Mouse (Mus musculus) embryonic facial prominence, embryonic 14.5 days (tissue): Measurements from ENCODE around the gene Camkk1. TPM values are rescaled to one million over a fixed set of nuclear protein-coding genes. Genes with fewer than 3 reads are reported as not detected.

Experiments
- ATAC-seq: fragments of 200-750 bp; cut with Nextera tagmentation; 2 replicates; pipeline ENCODE4 v1.8.0; 2017; ENCODE audit warnings: low read depth, moderate number of reproducible peaks, moderate TSS enrichment
- DNase-seq: peaks from one replicate; pipeline ENCODE4 v3.0.0-alpha.2; 2015; ENCODE audit warnings: low spot score
- H3K27ac ChIP-seq: fragments of 300-500 bp; sonication (generic); replicated peaks from 2 replicates; pipeline ENCODE4 v1.5.1; 2014; ENCODE audit warnings: low read depth, mild to moderate bottlenecking, low read length, moderate library complexity
- H3K27me3 ChIP-seq: fragments of 300-500 bp; sonication (generic); replicated peaks from 2 replicates; pipeline ENCODE4 v1.6.1; 2014; ENCODE audit warnings: low read length; ENCODE audit not compliant: control insufficient read depth, insufficient read depth
- H3K36me3 ChIP-seq: fragments of 300-500 bp; sonication (generic); 2 replicates; pipeline ENCODE4 v1.6.1; 2014; ENCODE audit warnings: low read length, mixed read lengths; ENCODE audit not compliant: control insufficient read depth, insufficient read depth
- H3K4me1 ChIP-seq: fragments of 300-500 bp; sonication (generic); 2 replicates; pipeline ENCODE4 v1.6.1; 2014; ENCODE audit warnings: antibody characterized with exemption, low read length; ENCODE audit not compliant: control insufficient read depth, insufficient read depth
- H3K4me2 ChIP-seq: fragments of 300-500 bp; sonication (generic); 2 replicates; pipeline ENCODE4 v1.6.1; 2014; ENCODE audit warnings: low read depth, mild to moderate bottlenecking, low read length, moderate library complexity, mixed read lengths
- H3K4me3 ChIP-seq: fragments of 300-500 bp; sonication (generic); 2 replicates; pipeline ENCODE4 v1.5.1; 2014; ENCODE audit warnings: low read depth, mild to moderate bottlenecking, low read length
- H3K9ac ChIP-seq: fragments of 300-500 bp; sonication (generic); 2 replicates; pipeline ENCODE4 v1.6.1; 2014; ENCODE audit warnings: low read depth, mild to moderate bottlenecking, low read length, moderate library complexity, mixed read lengths
- H3K9me3 ChIP-seq: fragments of 300-500 bp; sonication (generic); 2 replicates; pipeline ENCODE4 v1.6.1; 2016; ENCODE audit warnings: low read length; ENCODE audit not compliant: control insufficient read depth
- WGBS: fragments of 180-500 bp; shearing (Covaris S2); extraction: QIAGEN DNeasy Blood & Tissue Kit; methylation state at CpG from one replicate; pipeline ENCODE4 v1.1.7; 2014; 5-methylcytosine and 5-hydroxymethylcytosine counted together
- polyA plus RNA-seq: library from polyadenylated mRNA; unstranded; fragments of >200 nt; fragmentation: Nextera tagmentation; extraction: Ambion mirVana; gene quantifications from 2 replicates; pipeline ENCODE4 v1.2.1, GENCODE M21; 2014

Gene Camkk1
- polyA plus RNA-seq, 1 experiment from 2014 or later, result 6.0 TPM

GRCm38 (mm10) chr11:73080306-73080705 lies 61.5 kb downstream of the Camkk1 start:
- H3K9me3 ChIP-seq, result no peaks in the 10 kb centered on the region
- no peak overlapping the region for H3K4me2 ChIP-seq
- no peak for DNase-seq
- peaks cover 68% of the 10 kb centered on the region for H3K36me3 ChIP-seq
- no peak overlapping the region for H3K9ac ChIP-seq
- H3K4me3 ChIP-seq, result no peak overlapping the region
- H3K27me3 ChIP-seq, result no peaks in the 10 kb centered on the region
- no peak overlapping the region for H3K27ac ChIP-seq
- ATAC-seq, result no peak
- 97% methylated on average over 3 of the region's 3 CpGs for WGBS
- 0 out of 2 replicates have a peak, but pooled peaks cover under 1% of the 10 kb centered on the region for H3K4me1 ChIP-seq

- 41% methylated on average over 6 of the region's 6 CpGs for WGBS
- no peak overlapping the region for H3K4me3 ChIP-seq
- no peak overlapping the region for H3K4me2 ChIP-seq
- H3K4me1 ChIP-seq, result 0 out of 2 replicates have a peak, but pooled peaks cover 3% of the 10 kb centered on the region
- H3K36me3 ChIP-seq, result peaks cover 33% of the 10 kb centered on the region
- ATAC-seq (no peak), DNase-seq (no peak)
- no peak overlapping the region; the same call in 1 of the 2 replicates for H3K27ac ChIP-seq
- no peaks in the 10 kb centered on the region for H3K9me3 ChIP-seq
- no peaks in the 10 kb centered on the region for H3K27me3 ChIP-seq
- H3K9ac ChIP-seq, result no peak overlapping the region
These were observed 65.5 kb downstream of the Camkk1 start for GRCm38 (mm10) chr11:73084303-73084702.

GRCm38 (mm10) chr11:73084804-73085231 lies 66.0 kb downstream of the Camkk1 start:
- Histone ChIP-seq H3K4me1 (0 out of 2 replicates have a peak, but pooled peaks cover 3% of the 10 kb centered on the region), H3K9me3 (no peaks in the 10 kb centered on the region), H3K9ac (no peak overlapping the region), H3K4me3 (no peak overlapping the region), H3K36me3 (peaks cover 28% of the 10 kb centered on the region), H3K4me2 (no peak overlapping the region), H3K27me3 (no peaks in the 10 kb centered on the region), H3K27ac (no peak overlapping the region; the same call in 1 of the 2 replicates)
- WGBS, result 65% methylated on average over 10 of the region's 10 CpGs
- 0 out of 2 replicates have a peak, but pooled peaks have one; percentile 12 for ATAC-seq
- DNase-seq, result peak; percentile 29

- H3K4me3 ChIP-seq, result no peak overlapping the region
- H3K36me3 ChIP-seq, result peaks cover 24% of the 10 kb centered on the region
- H3K4me2 ChIP-seq, result no peak overlapping the region
- DNase-seq (no peak), ATAC-seq (no peak; the same call in 1 of the 2 replicates)
- H3K4me1 ChIP-seq, result 0 out of 2 replicates have a peak, but pooled peaks cover 3% of the 10 kb centered on the region
- no peak overlapping the region for H3K27ac ChIP-seq
- H3K9me3 ChIP-seq, result no peaks in the 10 kb centered on the region
- no peak overlapping the region; the same call in 1 of the 2 replicates for H3K9ac ChIP-seq
- WGBS, result 67% methylated on average over 7 of the region's 7 CpGs
- H3K27me3 ChIP-seq, result no peaks in the 10 kb centered on the region
These were observed 66.6 kb downstream of the Camkk1 start for GRCm38 (mm10) chr11:73085391-73085790.

GRCm38 (mm10) chr11:73087700-73088480 lies 69.1 kb downstream of the Camkk1 start:
- H3K36me3 ChIP-seq, result peaks cover 6% of the 10 kb centered on the region; the same call in 1 of the 2 replicates
- 0 out of 2 replicates have a peak, but pooled peaks cover 3% of the 10 kb centered on the region for H3K4me1 ChIP-seq
- no peak overlapping the region for H3K27ac ChIP-seq
- WGBS, result 43% methylated on average over 6 of the region's 6 CpGs
- H3K27me3 ChIP-seq, result no peaks in the 10 kb centered on the region
- ATAC-seq (no peak), DNase-seq (no peak)
- no peak overlapping the region for H3K9ac ChIP-seq
- H3K4me2 ChIP-seq, result no peak overlapping the region
- H3K9me3 ChIP-seq, result no peaks in the 10 kb centered on the region
- H3K4me3 ChIP-seq, result no peak overlapping the region

- Histone ChIP-seq H3K9ac (no peak within 1 kb of the TSS), H3K36me3 (peaks cover 1% of the 10 kb centered on the region; the same call in 1 of the 2 replicates), H3K4me3 (no peak within 1 kb of the TSS), H3K4me2 (no peak within 1 kb of the TSS), H3K27ac (no peak within 1 kb of the TSS), H3K4me1 (0 out of 2 replicates have a peak, but pooled peaks cover 2% of the 10 kb centered on the region), H3K27me3 (no peaks in the 10 kb centered on the region), H3K9me3 (no peaks in the 10 kb centered on the region)
- DNase-seq, result no peak
- WGBS, result 83% methylated on average over 4 of the region's 4 CpGs
- no peak for ATAC-seq
These were observed 71.5 kb downstream of the Camkk1 start, which contains the start of gene Itgae for GRCm38 (mm10) chr11:73090283-73090682. Itgae (plus strand) TSS chr11:73090583.

- H3K27ac ChIP-seq, result no peak overlapping the region
- H3K4me1 ChIP-seq, result no peaks in the 10 kb centered on the region
- DNase-seq, result no peak
- no peaks in the 10 kb centered on the region for H3K27me3 ChIP-seq
- H3K9ac ChIP-seq, result no peak overlapping the region
- H3K36me3 ChIP-seq, result no peaks in the 10 kb centered on the region
- no peaks in the 10 kb centered on the region for H3K9me3 ChIP-seq
- WGBS, result 90% methylated on average over 2 of the region's 2 CpGs
- ATAC-seq, result no peak
- no peak overlapping the region for H3K4me3 ChIP-seq
- no peak overlapping the region for H3K4me2 ChIP-seq
These were observed 72.0 kb downstream of the Camkk1 start for GRCm38 (mm10) chr11:73090826-73091225.
